16 mouse cellular contexts compared by ENCODE assay signal in the genomic region with DNA sequence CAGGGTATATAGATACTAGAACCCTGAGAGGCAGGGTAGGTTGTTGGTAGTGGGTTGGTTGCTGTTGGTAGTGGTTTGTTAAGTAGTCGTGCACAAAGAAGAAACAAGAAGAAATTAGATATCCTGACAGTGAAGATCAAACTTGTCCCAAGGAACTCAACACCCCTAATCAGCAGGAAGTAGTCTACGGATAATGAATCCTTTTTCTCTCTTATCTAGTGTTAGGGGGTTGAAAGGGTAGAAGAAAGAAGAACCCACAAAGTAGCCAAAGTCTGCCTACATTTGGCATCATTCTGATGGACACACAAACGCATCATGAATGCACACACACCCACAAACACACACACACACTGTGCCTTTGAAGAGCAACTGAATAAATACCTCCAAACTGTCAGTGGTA.
"Had no signal": no experiment of that assay in that cellular context is flagged by ENCODE, and none has a peak within 500 bp of the region (broad histone marks: within the 10 kb centered on the region; RNA-seq: fewer than 3 reads in every experiment).

No protein-coding gene starts in this region.

- H3K27me3 ChIP-seq: neural tube, embryonic 13.5 days; neural tube, embryonic 15.5 days; stomach, embryonic 15.5 days had no signal

- H3K9ac ChIP-seq: neural tube, embryonic 13.5 days; neural tube, embryonic 15.5 days; stomach, embryonic 15.5 days had no signal

- H3K4me1 ChIP-seq: stomach, embryonic 15.5 days had no signal

- H3K4me2 ChIP-seq: neural tube, embryonic 13.5 days; neural tube, embryonic 15.5 days; stomach, embryonic 15.5 days had no signal

- H3K36me3 ChIP-seq: neural tube, embryonic 13.5 days; neural tube, embryonic 15.5 days; stomach, embryonic 15.5 days had no signal

- H3K4me3 ChIP-seq: neural tube, embryonic 13.5 days; neural tube, embryonic 15.5 days; stomach, embryonic 15.5 days had no signal

- H3K27ac ChIP-seq: neural tube, embryonic 13.5 days; neural tube, embryonic 15.5 days; stomach, embryonic 15.5 days; stomach, postnatal 0 days had no signal

- H3K9me3 ChIP-seq: neural tube, embryonic 13.5 days; neural tube, embryonic 15.5 days; stomach, embryonic 15.5 days had no signal

- DNase-seq: retina, postnatal 1 day; right cerebral cortex, adult 18-20 months; right cerebral cortex, postnatal 14 days; right cerebral cortex, postnatal 25 days; right cerebral cortex, postnatal 4 days; spleen, adult 18-20 months; thymus, adult 18-20 months; thymus, adult 2 months; thymus, postnatal 14 days; thymus, postnatal 25 days; thymus, postnatal 36 days; thymus, postnatal 4 days had no signal
